Mouse (Mus musculus) liver, embryonic 14.5 days (tissue): ENCODE data around the gene Mrps27. TPM values are rescaled to one million over a fixed set of nuclear protein-coding genes. Genes with fewer than 3 reads are reported as not detected.

Experiments used
- ATAC-seq: fragments of 200-750 bp; cut with Nextera tagmentation; 2 replicates; pipeline ENCODE4 v1.8.0; 2017; ENCODE audit warnings: moderate number of reproducible peaks, mild to moderate bottlenecking, moderate library complexity; ENCODE audit not compliant: insufficient read depth
- DNase-seq, 3 experiments: peaks; one replicate each; pipeline ENCODE4 v3.0.0-alpha.2; 2012 to 2013; ENCODE audit warnings: low read depth in 3 of 3, low spot score in 3 of 3
- H3K27ac ChIP-seq: fragments of 300-500 bp; sonication (generic); 2 replicates; pipeline ENCODE4 v1.5.1; 2014; ENCODE audit warnings: moderate library complexity, mild to moderate bottlenecking, control low read depth, inconsistent platforms
- H3K27me3 ChIP-seq: fragments of 300-500 bp; sonication (generic); 2 replicates; pipeline ENCODE4 v1.6.1; 2014; ENCODE audit warnings: mild to moderate bottlenecking, low read length, moderate library complexity; ENCODE audit not compliant: control insufficient read depth, insufficient read depth
- H3K36me3 ChIP-seq: fragments of 300-500 bp; sonication (generic); replicated peaks from 2 replicates; pipeline ENCODE4 v1.6.1; 2014; ENCODE audit warnings: low read depth; ENCODE audit not compliant: control insufficient read depth, insufficient read depth
- H3K4me1 ChIP-seq, 2 experiments: fragments of 200-500 bp in 1 of 2; fragments of 300-500 bp in 1 of 2; sonication (generic) in 1 of 2; replicated peaks; 2 replicates each; pipeline ENCODE4 v1.6.1; 2012 to 2014; ENCODE audit warnings: antibody characterized with exemption in 1 of 2, inconsistent platforms in 1 of 2, low read length in 1 of 2; ENCODE audit not compliant: control insufficient read depth in 2 of 2, insufficient read depth in 2 of 2
- H3K4me2 ChIP-seq: fragments of 300-500 bp; sonication (generic); 2 replicates; pipeline ENCODE4 v1.6.1; 2014; ENCODE audit warnings: low read depth, mild to moderate bottlenecking, control low read depth, moderate library complexity
- H3K4me3 ChIP-seq, 2 experiments: fragments of 200-500 bp in 1 of 2; fragments of 300-500 bp in 1 of 2; sonication (generic) in 1 of 2; 2 replicates each; pipeline ENCODE4 v1.5.1; 2012 to 2014; ENCODE audit warnings: low read depth in 2 of 2, low read length in 2 of 2, mild to moderate bottlenecking in 2 of 2, control low read depth in 1 of 2, inconsistent platforms in 1 of 2, moderate library complexity in 1 of 2; ENCODE audit not compliant: insufficient read depth in 1 of 2
- H3K9ac ChIP-seq: fragments of 300-500 bp; sonication (generic); replicated peaks from 2 replicates; pipeline ENCODE4 v1.6.1; 2014; ENCODE audit warnings: mild to moderate bottlenecking, control low read depth, moderate library complexity
- H3K9me3 ChIP-seq: fragments of 300-500 bp; sonication (generic); 2 replicates; pipeline ENCODE4 v1.6.1; 2016; ENCODE audit warnings: low read length, mixed read lengths; ENCODE audit not compliant: control insufficient read depth
- CTCF ChIP-seq: IDR thresholded peaks from 2 replicates; pipeline ENCODE4 v1.5.1; 2016; ENCODE audit warnings: antibody characterized with exemption, low read depth, control low read depth
- EP300 ChIP-seq: IDR thresholded peaks from 2 replicates; pipeline ENCODE4 v1.6.1; 2016; ENCODE audit warnings: antibody characterized with exemption, low read depth
- WGBS: fragments of 180-500 bp; shearing (Covaris S2); extraction: QIAGEN DNeasy Blood & Tissue Kit; methylation state at CpG from one replicate; pipeline ENCODE4 v1.1.7; 2014; ENCODE audit not compliant: insufficient replicate concordance; 5-methylcytosine and 5-hydroxymethylcytosine counted together
- polyA plus RNA-seq, 2 experiments: library from polyadenylated mRNA; depleted of rRNA in 1 of 2; stranded (reverse) in 1 of 2; unstranded in 1 of 2; fragments of >200 nt; fragmentation: Nextera tagmentation in 1 of 2; extraction: Ambion mirVana in 1 of 2; gene quantifications; 2 replicates each; pipeline versions ENCODE4 v1.2.1 to v1.2.3; 2012 to 2014

Mrps27 gene
- polyA plus RNA-seq, 2 experiments: 14.4 to 21.5 TPM

DNA sequence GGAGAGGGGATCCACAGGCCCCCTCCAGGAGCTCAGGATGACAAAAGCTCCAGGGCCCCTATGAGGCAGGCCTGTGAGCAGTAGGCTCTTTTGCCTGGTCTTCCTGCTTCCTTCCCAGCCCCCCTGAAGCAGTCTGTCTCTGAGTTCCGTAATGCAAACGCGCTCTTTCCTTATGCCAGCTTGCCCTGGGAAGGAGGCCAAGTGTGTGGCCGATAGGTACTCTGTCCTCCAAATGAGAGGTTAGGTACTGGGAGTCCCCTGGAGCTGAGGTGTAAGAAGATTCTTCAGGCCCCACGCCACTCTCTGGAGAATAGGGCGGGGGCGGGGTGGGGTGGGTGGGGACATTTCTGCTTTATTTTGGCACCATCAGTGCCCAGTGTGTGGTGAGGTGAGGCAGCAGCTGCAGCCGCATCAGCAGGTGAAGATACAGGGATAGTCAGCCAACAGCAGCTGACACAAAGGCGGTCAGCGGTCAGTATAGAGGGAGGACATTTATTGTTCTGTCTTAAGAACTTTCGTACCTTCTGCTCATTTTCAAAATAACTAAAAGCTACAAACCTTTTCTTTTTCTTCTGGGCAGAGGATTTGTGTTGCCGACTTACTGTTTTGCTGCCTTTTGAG is 23.1 kb downstream of the Mrps27 start:
- peaks cover 4% of the 10 kb centered on the region; the same call in 1 of the 2 replicates for H3K36me3 ChIP-seq
- no peak for ATAC-seq
- WGBS: 85% methylated on average over 12 of the region's 12 CpGs

DNA sequence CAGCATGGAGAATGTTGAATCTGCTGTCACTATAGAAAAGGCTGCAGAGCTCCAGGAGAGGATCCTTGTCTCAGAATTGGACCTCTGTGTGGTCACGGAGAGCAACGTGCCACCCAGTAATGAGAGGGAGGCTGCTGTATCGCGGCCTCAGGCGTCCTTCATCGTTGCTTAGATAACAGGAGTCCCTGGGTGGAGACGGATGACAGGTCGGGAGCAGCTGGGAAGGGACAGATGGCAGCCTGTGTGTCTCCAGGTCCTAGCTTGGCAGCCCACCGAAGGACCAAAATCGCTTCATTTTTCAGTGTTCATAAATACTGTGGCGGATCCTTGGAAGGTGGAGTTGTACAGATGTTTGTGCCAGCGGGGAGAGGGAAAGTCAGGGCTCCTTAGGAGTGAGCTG is 24.5 kb downstream of the Mrps27 start:
- no peaks in the 10 kb centered on the region for H3K9me3 ChIP-seq
- H3K36me3 ChIP-seq: peaks cover 4% of the 10 kb centered on the region; the same call in 1 of the 2 replicates
- H3K4me3 ChIP-seq: no peak overlapping the region
- DNase-seq (no peak), ATAC-seq (no peak)
- TF ChIP-seq CTCF (no peak), EP300 (no peak)
- no peak overlapping the region for H3K9ac ChIP-seq
- no peaks in the 10 kb centered on the region for H3K27me3 ChIP-seq
- WGBS: 78% methylated on average over 12 of the region's 12 CpGs
- no peak overlapping the region for H3K4me2 ChIP-seq
- no peak overlapping the region for H3K27ac ChIP-seq
- H3K4me1 ChIP-seq: no peaks in the 10 kb centered on the region

More for the DNA sequence above, 23.1 kb downstream of the Mrps27 start:
- Histone ChIP-seq H3K4me1 (no peaks in the 10 kb centered on the region), H3K27me3 (no peaks in the 10 kb centered on the region), H3K9ac (no peak overlapping the region), H3K27ac (no peak overlapping the region), H3K4me3 (no peak overlapping the region), H3K4me2 (no peak overlapping the region), H3K9me3 (no peaks in the 10 kb centered on the region)
- TF ChIP-seq EP300: no peak
- TF ChIP-seq CTCF: no peak
- DNase-seq: no peak

DNA sequence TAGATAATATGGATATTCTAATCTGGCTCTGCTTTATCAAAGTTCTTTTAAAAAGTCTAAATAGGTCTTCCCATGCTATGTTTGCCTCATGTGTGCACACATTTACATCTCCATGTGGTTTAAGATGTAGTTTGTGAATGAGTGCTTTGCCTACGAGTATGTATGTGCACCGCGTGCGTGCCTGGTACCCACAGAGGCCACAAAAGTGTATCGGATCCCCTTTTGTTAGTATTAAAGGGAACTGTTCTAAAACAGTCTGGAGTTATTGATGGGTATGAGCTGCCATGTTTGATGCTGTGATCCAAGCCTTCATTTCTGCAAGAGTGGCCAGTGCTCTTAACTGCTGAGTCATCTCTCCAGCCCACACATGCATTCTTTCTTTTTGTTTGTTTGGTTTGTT is 26.7 kb downstream of the Mrps27 start:
- H3K4me2 ChIP-seq: no peak overlapping the region
- no peak overlapping the region for H3K4me3 ChIP-seq
- no peaks in the 10 kb centered on the region; the same call in 1 of the 2 replicates for H3K36me3 ChIP-seq
- no peak for DNase-seq
- 85% methylated on average over 5 of the region's 5 CpGs for WGBS
- H3K9me3 ChIP-seq: no peaks in the 10 kb centered on the region
- no peak overlapping the region for H3K9ac ChIP-seq
- TF ChIP-seq CTCF (no peak), EP300 (no peak)
- no peak overlapping the region for H3K27ac ChIP-seq
- H3K4me1 ChIP-seq: no peaks in the 10 kb centered on the region
- no peak for ATAC-seq
- no peaks in the 10 kb centered on the region for H3K27me3 ChIP-seq

DNA sequence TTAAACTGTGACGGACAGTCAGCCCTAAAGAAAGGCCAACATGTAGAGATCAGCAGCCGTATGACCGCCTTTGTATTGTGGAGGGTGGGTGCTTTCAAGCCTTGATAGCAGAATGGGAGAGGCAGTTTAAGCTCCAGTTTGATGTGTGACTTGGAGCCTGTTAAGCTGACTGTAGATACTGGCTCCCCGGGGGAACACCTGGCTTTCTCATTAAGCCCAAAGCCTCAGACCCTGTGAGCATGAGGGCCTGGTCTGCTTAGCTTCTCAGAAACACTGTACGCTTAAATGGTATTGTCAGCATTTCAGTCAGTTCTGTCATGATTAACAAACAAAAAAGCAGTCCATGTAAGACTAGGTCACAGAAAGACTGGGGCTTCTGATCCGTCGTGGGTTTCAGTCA is 29.1 kb downstream of the Mrps27 start:
- Histone ChIP-seq H3K27ac (no peak overlapping the region), H3K9ac (no peak overlapping the region), H3K4me3 (no peak overlapping the region), H3K4me1 (no peaks in the 10 kb centered on the region), H3K4me2 (no peak overlapping the region), H3K9me3 (no peaks in the 10 kb centered on the region), H3K36me3 (no peaks in the 10 kb centered on the region), H3K27me3 (no peaks in the 10 kb centered on the region)
- ATAC-seq (no peak), DNase-seq (no peak)
- 71% methylated on average over 7 of the region's 7 CpGs for WGBS
- TF ChIP-seq CTCF (no peak), EP300 (no peak)

DNA sequence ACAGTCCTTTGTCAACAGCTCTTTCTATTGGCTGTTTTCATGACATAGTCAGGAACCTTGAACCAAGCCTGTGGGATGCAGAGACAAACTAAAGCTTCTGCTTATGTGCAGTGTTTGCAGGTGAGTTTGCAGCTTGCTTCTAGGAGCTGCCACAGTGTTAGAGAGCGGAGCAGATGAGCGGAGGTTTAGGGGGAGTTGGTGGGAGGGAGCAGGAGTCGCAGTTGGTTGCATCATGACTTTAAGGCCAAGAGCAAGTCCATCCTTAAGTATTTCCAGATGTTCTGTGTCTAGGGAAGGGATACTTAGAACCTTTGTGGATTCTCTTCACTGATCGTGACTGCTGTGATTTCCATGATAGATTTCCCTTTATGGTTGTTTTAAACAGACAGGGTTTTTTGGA is 29.6 kb downstream of the Mrps27 start:
- Histone ChIP-seq H3K27me3 (no peaks in the 10 kb centered on the region), H3K9ac (no peak overlapping the region), H3K4me2 (no peak overlapping the region), H3K9me3 (no peaks in the 10 kb centered on the region), H3K4me3 (no peak overlapping the region), H3K36me3 (no peaks in the 10 kb centered on the region), H3K4me1 (no peaks in the 10 kb centered on the region), H3K27ac (no peak overlapping the region)
- TF ChIP-seq CTCF: no peak
- WGBS: 70% methylated on average over 4 of the region's 4 CpGs
- DNase-seq (no peak), ATAC-seq (no peak)
